Mouse (Mus musculus) heart, embryonic 14.5 days (tissue): ENCODE data around the gene Jund. TPM values are rescaled to one million over a fixed set of nuclear protein-coding genes. Genes with fewer than 3 reads are reported as not detected.

Source experiments
- ATAC-seq: fragments of 200-750 bp; cut with Nextera tagmentation; 2 replicates; pipeline ENCODE4 v1.8.0; 2017; ENCODE audit warnings: low read depth, moderate TSS enrichment; ENCODE audit not compliant: insufficient number of reproducible peaks, insufficient read depth, low FRiP score
- H3K27ac ChIP-seq, 2 experiments: fragments of 200-500 bp in 1 of 2; fragments of 300-500 bp in 1 of 2; sonication (generic) in 1 of 2; replicated peaks in 1 of 2; 2 replicates each; pipeline ENCODE4 v1.5.1; 2012 to 2014; ENCODE audit warnings: low read depth in 2 of 2, low read length in 2 of 2, control low read depth in 1 of 2, mild to moderate bottlenecking in 1 of 2, mixed read lengths in 1 of 2; ENCODE audit not compliant: control insufficient read depth in 1 of 2, insufficient read depth in 1 of 2
- H3K27me3 ChIP-seq: fragments of 300-500 bp; sonication (generic); 2 replicates; pipeline ENCODE4 v1.6.1; 2014; ENCODE audit warnings: mild to moderate bottlenecking, low read length, control low read depth; ENCODE audit not compliant: control insufficient read depth, insufficient read depth
- H3K36me3 ChIP-seq: fragments of 300-500 bp; sonication (generic); 2 replicates; pipeline ENCODE4 v1.6.1; 2014; ENCODE audit warnings: mild to moderate bottlenecking, control low read depth, low read length, mixed read lengths; ENCODE audit not compliant: control insufficient read depth, insufficient read depth
- H3K4me1 ChIP-seq, 2 experiments: fragments of 200-500 bp in 1 of 2; fragments of 300-500 bp in 1 of 2; sonication (generic) in 1 of 2; 2 replicates each; pipeline ENCODE4 v1.6.1; 2012 to 2014; ENCODE audit warnings: low read length in 2 of 2, control low read depth in 1 of 2, mixed read lengths in 1 of 2; ENCODE audit not compliant: control insufficient read depth in 2 of 2, insufficient read depth in 2 of 2
- H3K4me2 ChIP-seq: fragments of 300-500 bp; sonication (generic); 2 replicates; pipeline ENCODE4 v1.6.1; 2014; ENCODE audit warnings: mild to moderate bottlenecking, low read length
- H3K4me3 ChIP-seq, 2 experiments: fragments of 200-500 bp in 1 of 2; fragments of 300-500 bp in 1 of 2; sonication (generic) in 1 of 2; 2 replicates each; pipeline ENCODE4 v1.5.1; 2012 to 2014; ENCODE audit warnings: low read length in 2 of 2, mild to moderate bottlenecking in 2 of 2, control low read depth in 1 of 2, low read depth in 1 of 2, moderate library complexity in 1 of 2; ENCODE audit not compliant: control insufficient read depth in 1 of 2, insufficient read depth in 1 of 2
- H3K9ac ChIP-seq: fragments of 300-500 bp; sonication (generic); 2 replicates; pipeline ENCODE4 v1.6.1; 2014; ENCODE audit warnings: mild to moderate bottlenecking, low read length
- H3K9me3 ChIP-seq: fragments of 300-500 bp; sonication (generic); 2 replicates; pipeline ENCODE4 v1.6.1; 2016; ENCODE audit warnings: low read length, control low read depth; ENCODE audit not compliant: control insufficient read depth
- WGBS: fragments of 180-500 bp; shearing (Covaris S2); extraction: QIAGEN DNeasy Blood & Tissue Kit; methylation state at CpG from one replicate; pipeline ENCODE4 v1.1.7; 2014; 5-methylcytosine and 5-hydroxymethylcytosine counted together
- polyA plus RNA-seq: library from polyadenylated mRNA; unstranded; fragments of >200 nt; fragmentation: Nextera tagmentation; extraction: Ambion mirVana; gene quantifications from 2 replicates; pipeline ENCODE4 v1.2.1, GENCODE M21; 2014

Jund gene
- polyA plus RNA-seq, 1 experiment from 2014 or later = 137 TPM

DNA sequence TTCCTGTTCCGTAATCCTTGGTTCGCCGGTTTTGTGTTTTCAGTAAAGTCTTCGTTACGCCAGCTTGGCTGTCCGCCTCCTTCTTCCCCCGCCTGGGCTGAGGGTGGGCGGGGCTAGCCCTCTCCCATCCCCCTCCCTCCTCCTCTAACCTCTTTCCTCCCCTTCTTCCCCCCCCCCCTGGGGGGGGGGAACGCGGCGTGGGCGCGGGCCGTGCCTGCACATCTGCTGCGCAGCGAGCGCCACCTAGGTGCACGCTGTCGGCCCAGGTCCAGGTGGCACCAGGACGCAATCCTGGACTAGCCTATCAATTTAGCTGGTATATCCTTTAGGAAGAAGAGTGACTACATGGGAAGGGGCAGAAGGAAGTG lies 1.8 kb downstream of the Jund start:
- 1% methylated on average over 16 of the region's 20 CpGs for WGBS
- peaks cover 24% of the 10 kb centered on the region for H3K36me3 ChIP-seq
- H3K4me2 ChIP-seq = peak overlapping the region; percentile 85
- peak; percentile 4; the same call in 1 of the 2 replicates for ATAC-seq
- H3K27me3 ChIP-seq = no peaks in the 10 kb centered on the region
- peaks cover 30 to 45% of the 10 kb centered on the region in 2 experiments for H3K4me1 ChIP-seq
- H3K4me3 ChIP-seq = peak overlapping the region; percentile 77 to 79
- peak overlapping the region; percentile 97 to 100 for H3K27ac ChIP-seq
- peak overlapping the region; percentile 98 for H3K9ac ChIP-seq
- no peaks in the 10 kb centered on the region for H3K9me3 ChIP-seq

DNA sequence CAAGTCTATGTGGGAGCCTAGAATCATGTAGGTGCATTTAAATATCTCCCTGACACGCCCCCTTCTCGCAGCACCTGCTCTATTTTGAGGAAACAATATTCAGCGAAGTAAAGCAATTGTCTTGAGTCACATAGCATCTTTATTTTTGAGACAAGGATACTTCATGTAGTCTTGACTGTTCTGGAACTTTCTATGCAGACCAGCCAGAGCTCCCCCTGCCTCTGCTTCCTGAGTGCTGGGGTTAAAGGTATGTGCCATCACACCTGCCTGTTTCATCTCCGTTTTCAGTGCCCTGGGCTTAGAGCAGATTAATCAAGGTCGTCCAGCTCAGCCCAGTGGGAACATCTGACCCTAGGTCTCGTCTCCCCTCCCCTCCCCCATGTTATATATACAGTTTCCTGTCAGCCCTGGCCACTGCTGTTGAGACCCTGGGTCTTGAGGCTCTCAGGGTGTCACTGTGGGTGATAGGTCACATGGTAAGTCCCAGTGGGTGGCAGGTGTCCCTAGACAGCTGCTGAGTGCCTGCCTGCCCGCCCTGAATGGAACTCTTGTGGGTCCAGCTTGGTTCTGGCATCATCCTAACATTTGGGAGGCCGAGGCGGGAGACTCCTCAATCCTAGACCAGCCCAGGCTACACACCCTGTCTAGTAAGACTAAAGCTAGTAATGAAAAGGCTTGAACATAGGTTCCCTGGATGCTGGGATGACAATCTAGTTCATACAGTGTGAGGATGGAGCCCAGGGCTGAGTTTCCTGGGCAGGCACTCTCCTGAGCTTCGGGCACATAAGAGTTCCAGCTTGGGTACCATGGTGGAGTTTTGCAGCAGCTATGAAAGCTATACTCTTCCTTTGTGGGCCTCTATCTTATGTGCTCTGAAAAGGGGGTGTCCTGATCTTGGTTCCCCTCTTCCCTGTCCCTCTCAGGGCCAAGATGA lies 2.6 kb downstream of the Jund start:
- peak overlapping the region; percentile 98 for H3K9ac ChIP-seq
- no peaks in the 10 kb centered on the region for H3K9me3 ChIP-seq
- 47% methylated on average over 10 of the region's 10 CpGs for WGBS
- H3K27me3 ChIP-seq = no peaks in the 10 kb centered on the region
- ATAC-seq = no peak
- H3K4me3 ChIP-seq = peak overlapping the region; percentile 77 to 79
- H3K27ac ChIP-seq = peak overlapping the region; percentile 19 to 100; a peak in 3 of 4 replicates
- H3K4me2 ChIP-seq = peak overlapping the region; percentile 85
- peaks cover 24% of the 10 kb centered on the region for H3K36me3 ChIP-seq
- H3K4me1 ChIP-seq = peaks cover 23 to 37% of the 10 kb centered on the region in 2 experiments

- Histone ChIP-seq H3K4me1 (peaks cover 17 to 28% of the 10 kb centered on the region in 2 experiments), H3K27ac (peak overlapping the region in 1 of 2 experiments; percentile 15; a peak in 1 of 4 replicates), H3K9ac (no peak overlapping the region), H3K4me2 (peak overlapping the region; percentile 85), H3K27me3 (no peaks in the 10 kb centered on the region), H3K9me3 (no peaks in the 10 kb centered on the region), H3K4me3 (peak overlapping the region in 1 of 2 experiments; percentile 77; a peak in 1 of 4 replicates), H3K36me3 (peaks cover 24% of the 10 kb centered on the region)
- 75% methylated on average over 2 of the region's 2 CpGs for WGBS
- ATAC-seq = no peak
These were observed 3.5 kb downstream of the Jund start for GRCm38 (mm10) chr8:70701982-70702841.

- no peaks in the 10 kb centered on the region for H3K27me3 ChIP-seq
- no peak for ATAC-seq
- no peak overlapping the region for H3K4me2 ChIP-seq
- no peak overlapping the region for H3K9ac ChIP-seq
- WGBS = 67% methylated on average over 3 of the region's 3 CpGs
- H3K36me3 ChIP-seq = peaks cover 24% of the 10 kb centered on the region
- no peak overlapping the region for H3K4me3 ChIP-seq
- peak overlapping the region in 1 of 2 experiments; percentile 15; a peak in 1 of 4 replicates for H3K27ac ChIP-seq
- no peaks in the 10 kb centered on the region for H3K9me3 ChIP-seq
- H3K4me1 ChIP-seq = peaks cover 11 to 22% of the 10 kb centered on the region in 2 experiments
These were observed 4.1 kb downstream of the Jund start for GRCm38 (mm10) chr8:70702842-70703182.

DNA sequence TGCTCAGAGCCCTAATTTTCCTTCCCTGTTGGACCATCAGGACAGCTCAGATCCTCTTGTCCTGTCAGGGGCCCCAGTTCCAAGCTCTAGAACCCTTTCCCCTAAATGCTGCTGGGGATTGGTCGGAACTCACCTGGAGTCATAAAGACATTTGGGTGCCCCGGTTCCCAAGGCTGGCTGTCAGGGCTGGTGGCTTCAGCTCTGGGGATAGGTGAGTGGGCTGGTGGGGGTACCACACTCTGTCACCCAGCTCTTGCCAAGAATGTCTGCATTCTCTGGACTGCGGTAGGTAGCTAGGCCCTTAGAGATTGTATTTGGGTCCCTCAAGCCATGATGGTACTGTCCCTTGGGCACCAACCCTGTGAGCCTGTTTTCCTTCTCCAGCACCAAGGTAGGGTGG lies 4.5 kb downstream of the Jund start, which contains the start of gene Iqcn:
TSS of gene Iqcn (plus strand) at position 171 of the 400 bp plus-strand sequence.
- Histone ChIP-seq H3K36me3 (peaks cover 24% of the 10 kb centered on the region), H3K9ac (no peak within 1 kb of the TSS), H3K4me3 (no peak within 1 kb of the TSS), H3K4me2 (no peak within 1 kb of the TSS), H3K27ac (peak within 1 kb of the TSS in 1 of 2 experiments; percentile 15; a peak in 1 of 4 replicates), H3K27me3 (no peaks in the 10 kb centered on the region), H3K9me3 (no peaks in the 10 kb centered on the region), H3K4me1 (peaks cover 7 to 19% of the 10 kb centered on the region in 2 experiments)
- 95% methylated on average over 3 of the region's 3 CpGs for WGBS
- no peak for ATAC-seq

GRCm38 (mm10) chr8:70708281-70708680 lies 9.5 kb downstream of the Jund start:
- no peak for ATAC-seq
- Histone ChIP-seq H3K27ac (no peak overlapping the region), H3K9ac (no peak overlapping the region), H3K4me1 (no peaks in the 10 kb centered on the region), H3K9me3 (no peaks in the 10 kb centered on the region), H3K36me3 (peaks cover 3% of the 10 kb centered on the region; the same call in 1 of the 2 replicates), H3K4me2 (no peak overlapping the region), H3K4me3 (no peak overlapping the region), H3K27me3 (no peaks in the 10 kb centered on the region; the same call in 1 of the 2 replicates)
- WGBS = 84% methylated on average over 14 of the region's 14 CpGs

DNA sequence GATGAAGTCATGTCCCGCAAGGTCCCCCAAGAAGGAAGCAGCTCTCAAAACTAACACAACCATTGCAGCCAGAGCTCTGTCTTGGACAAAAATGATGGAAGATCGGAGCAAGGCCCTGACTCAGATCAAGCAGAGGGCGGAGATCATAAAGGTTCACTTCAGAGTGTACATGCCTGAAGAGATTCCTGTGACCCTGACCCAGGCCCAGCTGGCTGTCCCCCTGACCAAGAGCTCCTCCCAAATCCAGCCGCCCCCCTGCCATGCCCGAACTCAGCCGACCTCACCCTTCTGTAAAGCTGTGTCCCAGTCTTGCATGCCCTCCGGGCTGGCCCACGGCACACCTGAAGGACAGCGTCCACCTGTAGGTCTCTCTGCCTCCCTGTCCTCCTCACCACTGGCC lies 11.0 kb downstream of the Jund start:
- no peak for ATAC-seq
- no peak overlapping the region for H3K4me3 ChIP-seq
- H3K27me3 ChIP-seq = no peaks in the 10 kb centered on the region; the same call in 1 of the 2 replicates
- H3K27ac ChIP-seq = no peak overlapping the region
- WGBS = 82% methylated on average over 9 of the region's 9 CpGs
- H3K36me3 ChIP-seq = no peaks in the 10 kb centered on the region
- no peak overlapping the region for H3K4me2 ChIP-seq
- H3K9ac ChIP-seq = no peak overlapping the region
- no peaks in the 10 kb centered on the region for H3K4me1 ChIP-seq
- H3K9me3 ChIP-seq = no peaks in the 10 kb centered on the region
